Mouse (Mus musculus): ENCODE results near the gene Ccdc187.
A peak's percentile ranks its signal among the peaks of the same experiment; 100 is the strongest.

The Ccdc187 gene

GRCm38 (mm10) chr2:26294457-26294856 is at the start of gene Ccdc187:
TSS of gene Ccdc187 (minus strand) at chr2:26294557.
- no peak for DNase-seq

GRCm38 (mm10) chr2:26342609-26343490 is 48.5 kb upstream of the Ccdc187 start:
- DNase-seq: no peak

GRCm38 (mm10) chr2:26342044-26342443 is 47.7 kb upstream of the Ccdc187 start:
- DNase-seq: no peak

- DNase-seq: no peak
Measured at GRCm38 (mm10) chr2:26341510-26341981, 47.2 kb upstream of the Ccdc187 start.

- no peak for DNase-seq
Measured at GRCm38 (mm10) chr2:26339204-26339551, 44.8 kb upstream of the Ccdc187 start.

- no peak for DNase-seq
Measured at GRCm38 (mm10) chr2:26338302-26339203, 44.2 kb upstream of the Ccdc187 start.

GRCm38 (mm10) chr2:26330702-26331101 is 36.3 kb upstream of the Ccdc187 start:
- no peak for DNase-seq

- no peak for DNase-seq
Measured at GRCm38 (mm10) chr2:26330056-26330468, 35.7 kb upstream of the Ccdc187 start.

- peak; percentile 18 for DNase-seq
Measured at GRCm38 (mm10) chr2:26329402-26329801, 35.0 kb upstream of the Ccdc187 start.

GRCm38 (mm10) chr2:26327852-26328251 is 33.5 kb upstream of the Ccdc187 start:
- DNase-seq: no peak

- DNase-seq: peak; percentile 79
Measured at GRCm38 (mm10) chr2:26325386-26326181, 31.2 kb upstream of the Ccdc187 start.

- DNase-seq: peak; percentile 21
Measured at GRCm38 (mm10) chr2:26324917-26325316, 30.6 kb upstream of the Ccdc187 start.

GRCm38 (mm10) chr2:26323589-26324325 is 29.4 kb upstream of the Ccdc187 start:
- no peak for DNase-seq

GRCm38 (mm10) chr2:26320245-26321185 is 26.2 kb upstream of the Ccdc187 start:
- no peak for DNase-seq

GRCm38 (mm10) chr2:26319519-26320244 is 25.3 kb upstream of the Ccdc187 start:
- DNase-seq: no peak

GRCm38 (mm10) chr2:26319109-26319508 is 24.8 kb upstream of the Ccdc187 start:
- DNase-seq: no peak

- no peak for DNase-seq
Measured at GRCm38 (mm10) chr2:26317991-26318672, 23.8 kb upstream of the Ccdc187 start.

GRCm38 (mm10) chr2:26317371-26317770 is 23.0 kb upstream of the Ccdc187 start:
- no peak for DNase-seq

GRCm38 (mm10) chr2:26316576-26317246 is 22.4 kb upstream of the Ccdc187 start:
- peak; percentile 18 for DNase-seq

Measured in embryo, embryonic 11 days (tissue).